ENCODE assay signal across 8 mouse cellular contexts in genomic region chr7:80803173-80803872, GRCm38 (mm10). TPM values are rescaled to one million over a fixed set of nuclear protein-coding genes. Genes with fewer than 3 reads are reported as not detected.
DNase-seq lines count a peak whose midpoint lies in the region; ATAC-seq and TF ChIP-seq lines count a peak whose summit lies in the region.

No protein-coding gene starts in this region.

- no peaks in the 10 kb centered on the region for H3K27me3 ChIP-seq in ES-Bruce4 (ENCODE audit: control insufficient read depth, insufficient read depth, low read length, poor library complexity, severe bottlenecking)
- H3K27me3 ChIP-seq in forebrain, embryonic 10.5 days (ENCODE audit: poor library complexity, severe bottlenecking): 0 out of 2 replicates have a peak, but pooled peaks cover 5% of the 10 kb centered on the region
- no peaks in the 10 kb centered on the region for H3K27me3 ChIP-seq in heart, embryonic 15.5 days
- no peaks in the 10 kb centered on the region for H3K27me3 ChIP-seq in liver, embryonic 13.5 days
- H3K27me3 ChIP-seq in stomach, embryonic 16.5 days (ENCODE audit: control insufficient read depth, insufficient read depth, low read length): no peaks in the 10 kb centered on the region

- H3K9ac ChIP-seq in ES-Bruce4 (ENCODE audit: low read depth, poor library complexity, severe bottlenecking): peak overlapping the region; percentile 80
- H3K9ac ChIP-seq in heart, embryonic 15.5 days: peak overlapping the region; percentile 83
- H3K9ac ChIP-seq in liver, embryonic 13.5 days: peak overlapping the region; percentile 78
- H3K9ac ChIP-seq in stomach, embryonic 16.5 days (ENCODE audit: low read length): peak overlapping the region; percentile 95

- peaks cover 12% of the 10 kb centered on the region for H3K36me3 ChIP-seq in ES-Bruce4 (ENCODE audit: control insufficient read depth, insufficient read depth, low read length, poor library complexity, severe bottlenecking)
- H3K36me3 ChIP-seq in forebrain, embryonic 10.5 days (replicated peaks): peaks cover 15% of the 10 kb centered on the region
- peaks cover 14% of the 10 kb centered on the region for H3K36me3 ChIP-seq in heart, embryonic 15.5 days
- H3K36me3 ChIP-seq in liver, embryonic 13.5 days: peaks cover 11% of the 10 kb centered on the region
- H3K36me3 ChIP-seq in stomach, embryonic 16.5 days (ENCODE audit: control insufficient read depth, insufficient read depth, low read length): peaks cover 14% of the 10 kb centered on the region; the same call in 1 of the 2 replicates

- peak; percentile 19 for TF ChIP-seq POLR2A in ES-Bruce4 (IDR thresholded peaks at IDR 0.05; ENCODE audit: insufficient read depth, low read length)

- WGBS in forebrain, embryonic 10.5 days: under 1% methylated on average over 47 of the region's 47 CpGs
- under 1% methylated on average over 47 of the region's 47 CpGs for WGBS in heart, embryonic 15.5 days
- WGBS in liver, embryonic 13.5 days (ENCODE audit: insufficient replicate concordance): 1% methylated on average over 46 of the region's 47 CpGs
- WGBS in stomach, embryonic 16.5 days: under 1% methylated on average over 46 of the region's 47 CpGs

- H3K9me3 ChIP-seq in ES-Bruce4 (replicated peaks; ENCODE audit: control insufficient read depth, insufficient read depth, low read length, poor library complexity, severe bottlenecking): no peaks in the 10 kb centered on the region
- H3K9me3 ChIP-seq in forebrain, embryonic 10.5 days: no peaks in the 10 kb centered on the region
- no peaks in the 10 kb centered on the region for H3K9me3 ChIP-seq in heart, embryonic 15.5 days (replicated peaks)
- no peaks in the 10 kb centered on the region for H3K9me3 ChIP-seq in liver, embryonic 13.5 days (replicated peaks)
- no peaks in the 10 kb centered on the region for H3K9me3 ChIP-seq in stomach, embryonic 16.5 days (replicated peaks; ENCODE audit: control insufficient read depth, low read length)

- H3K27ac ChIP-seq in ES-Bruce4 (ENCODE audit: insufficient read depth, low read length): peak overlapping the region; percentile 31; the same call in 1 of the 2 replicates
- H3K27ac ChIP-seq in forebrain, embryonic 10.5 days: peak overlapping the region; percentile 86
- peak overlapping the region; percentile 90 for H3K27ac ChIP-seq in heart, embryonic 15.5 days
- H3K27ac ChIP-seq in liver, embryonic 13.5 days: peak overlapping the region; percentile 80
- H3K27ac ChIP-seq in stomach, embryonic 16.5 days (ENCODE audit: low read length): peak overlapping the region; percentile 98

- TF ChIP-seq EP300 in ES-Bruce4 (IDR thresholded peaks at IDR 0.05; ENCODE audit: insufficient read depth, low read depth, low read length): no peak

- peak overlapping the region; percentile 78 for H3K4me2 ChIP-seq in heart, embryonic 15.5 days
- H3K4me2 ChIP-seq in liver, embryonic 13.5 days: peak overlapping the region; percentile 95
- H3K4me2 ChIP-seq in stomach, embryonic 16.5 days (ENCODE audit: low read depth, low read length): peak overlapping the region; percentile 75

- no peak for TF ChIP-seq CTCF in ES-Bruce4 (IDR thresholded peaks at IDR 0.05; ENCODE audit: low read depth, low read length)

- peak; percentile 90 for DNase-seq in c-Kit-positive CD71-positive TER-119-negative erythroid progenitor cells, embryonic 14.5 days (ENCODE audit: low read depth)
- peak; percentile 95 for DNase-seq in forebrain, embryonic 10.5 days (ENCODE audit: extremely low spot score, low spot score)
- peak; percentile 97 for DNase-seq in kidney, postnatal 14 days
- peak; percentile 89 for DNase-seq in liver, embryonic 13.5 days
- peak; percentile 89 to 94 for DNase-seq in natural killer cell, adult 2 months (ENCODE audit: low spot score in 2 of 2)

- no peaks in the 10 kb centered on the region for H3K4me1 ChIP-seq in ES-Bruce4 (ENCODE audit: control insufficient read depth, insufficient read depth, low read length)
- H3K4me1 ChIP-seq in forebrain, embryonic 10.5 days: peaks cover 20% of the 10 kb centered on the region
- peaks cover 27% of the 10 kb centered on the region for H3K4me1 ChIP-seq in heart, embryonic 15.5 days (replicated peaks)
- peaks cover 26% of the 10 kb centered on the region for H3K4me1 ChIP-seq in liver, embryonic 13.5 days (replicated peaks)
- H3K4me1 ChIP-seq in stomach, embryonic 16.5 days (ENCODE audit: control insufficient read depth, insufficient read depth, low read length): peaks cover 6% of the 10 kb centered on the region; the same call in 1 of the 2 replicates

- peak overlapping the region; percentile 81 for H3K4me3 ChIP-seq in ES-Bruce4 (ENCODE audit: low read depth, low read length)
- H3K4me3 ChIP-seq in forebrain, embryonic 10.5 days: peak overlapping the region; percentile 90
- H3K4me3 ChIP-seq in heart, embryonic 15.5 days: peak overlapping the region; percentile 90
- H3K4me3 ChIP-seq in liver, embryonic 13.5 days (replicated peaks): peak overlapping the region; percentile 79
- peak overlapping the region; percentile 95 for H3K4me3 ChIP-seq in stomach, embryonic 16.5 days (replicated peaks; ENCODE audit: low read length)

- ATAC-seq in heart, embryonic 15.5 days (replicated peaks; ENCODE audit: insufficient number of reproducible peaks, insufficient read depth, low FRiP score, low read depth): peak; percentile 98
- ATAC-seq in liver, embryonic 13.5 days (ENCODE audit: low read depth): peak; percentile 97
- peak; percentile 98 for ATAC-seq in stomach, embryonic 16.5 days (ENCODE audit: insufficient read depth, low FRiP score)

RNA-seq across cellular contexts. Expression of gene Iqgap1, which starts 22.5 kb away (rescaled TPM):
- polyA plus RNA-seq in ES-Bruce4 (2011; ENCODE audit: insufficient read depth, insufficient read length, low read depth, missing spikeins): 215 and 222 TPM in 2 replicates
- 29.1 TPM in 2 replicates for polyA plus RNA-seq in forebrain, embryonic 10.5 days (2016; fragmentation: Nextera tagmentation; extraction: Ambion mirVana)
- 35.6 and 49.4 TPM in 2 replicates for polyA plus RNA-seq in heart, embryonic 15.5 days (2015; fragmentation: Nextera tagmentation; extraction: Ambion mirVana)
- 13.1 and 15.6 TPM in 2 replicates for polyA plus RNA-seq in liver, embryonic 13.5 days (2015; fragmentation: Nextera tagmentation; extraction: Ambion mirVana)
- 99.2 and 106 TPM in 2 replicates for polyA plus RNA-seq in stomach, embryonic 16.5 days (2015; fragmentation: Nextera tagmentation; extraction: Ambion mirVana)

RNA-seq across cellular contexts. Expression of gene Zscan2, which starts 57.4 kb away (rescaled TPM):
- polyA plus RNA-seq in ES-Bruce4 (2011; ENCODE audit: insufficient read depth, insufficient read length, low read depth, missing spikeins): 4.5 and 4.9 TPM in 2 replicates
- polyA plus RNA-seq in forebrain, embryonic 10.5 days (2016; fragmentation: Nextera tagmentation; extraction: Ambion mirVana): 1.3 and 2.5 TPM in 2 replicates
- 1.8 and 2.0 TPM in 2 replicates for polyA plus RNA-seq in heart, embryonic 15.5 days (2015; fragmentation: Nextera tagmentation; extraction: Ambion mirVana)
- 0.31 and 0.37 TPM in 2 replicates for polyA plus RNA-seq in liver, embryonic 13.5 days (2015; fragmentation: Nextera tagmentation; extraction: Ambion mirVana)
- 1.4 and 1.6 TPM in 2 replicates for polyA plus RNA-seq in stomach, embryonic 16.5 days (2015; fragmentation: Nextera tagmentation; extraction: Ambion mirVana)

Comparison
In these comparisons a context has a peak if more than half of its experiments do, and no peak if none do; other contexts are left out.
1. Peak in every context shown above with its lines: DNase-seq, ATAC-seq, H3K4me3 ChIP-seq and H3K27ac ChIP-seq.
2. H3K27ac ChIP-seq: peak in every context shown above with its lines; median percentile 98 in stomach, embryonic 16.5 days; 90 in heart, embryonic 15.5 days; 86 in forebrain, embryonic 10.5 days; 80 in liver, embryonic 13.5 days; 31 in ES-Bruce4.